Mouse (Mus musculus): ENCODE measurements around the gene Ptpn4.

Ptpn4 gene

GRCm38 (mm10) chr1:119807707-119808106 is 29.7 kb downstream of the Ptpn4 start:
- DNase-seq (ENCODE audit: extremely low read depth, low read depth): peak; percentile 7

GRCm38 (mm10) chr1:119805984-119806383 is 31.4 kb downstream of the Ptpn4 start:
- DNase-seq (ENCODE audit: extremely low read depth, low read depth): no peak

GRCm38 (mm10) chr1:119804586-119804985 is 32.8 kb downstream of the Ptpn4 start:
- peak; percentile 17 for DNase-seq (ENCODE audit: extremely low read depth, low read depth)

- DNase-seq (ENCODE audit: extremely low read depth, low read depth): no peak
Measured at GRCm38 (mm10) chr1:119795174-119795573, 42.2 kb downstream of the Ptpn4 start.

- DNase-seq (ENCODE audit: extremely low read depth, low read depth): no peak
Measured at GRCm38 (mm10) chr1:119794342-119794741, 43.1 kb downstream of the Ptpn4 start.

- DNase-seq (ENCODE audit: extremely low read depth, low read depth): no peak
Measured at GRCm38 (mm10) chr1:119790616-119791015, 46.8 kb downstream of the Ptpn4 start.

GRCm38 (mm10) chr1:119775915-119776314 is 61.5 kb downstream of the Ptpn4 start:
- no peak for DNase-seq (ENCODE audit: extremely low read depth, low read depth)

GRCm38 (mm10) chr1:119735692-119736091 is 101.7 kb downstream of the Ptpn4 start:
- DNase-seq (ENCODE audit: extremely low read depth, low read depth): no peak

GRCm38 (mm10) chr1:119734801-119735200 is 102.6 kb downstream of the Ptpn4 start:
- DNase-seq (ENCODE audit: extremely low read depth, low read depth): no peak

GRCm38 (mm10) chr1:119731166-119731565 is 106.2 kb downstream of the Ptpn4 start:
- DNase-seq (ENCODE audit: extremely low read depth, low read depth): no peak

GRCm38 (mm10) chr1:119713017-119713416 is 124.4 kb downstream of the Ptpn4 start:
- no peak for DNase-seq (ENCODE audit: extremely low read depth, low read depth)

- peak; percentile 15 for DNase-seq (ENCODE audit: extremely low read depth, low read depth)
Measured at GRCm38 (mm10) chr1:119706471-119707217, 130.8 kb downstream of the Ptpn4 start.

GRCm38 (mm10) chr1:119696860-119697259 is 140.6 kb downstream of the Ptpn4 start:
- DNase-seq (ENCODE audit: extremely low read depth, low read depth): no peak

- peak; percentile 26 for DNase-seq (ENCODE audit: extremely low read depth, low read depth)
Measured at GRCm38 (mm10) chr1:119685773-119686558, 151.4 kb downstream of the Ptpn4 start.

- DNase-seq (ENCODE audit: extremely low read depth, low read depth): no peak
Measured at GRCm38 (mm10) chr1:119681663-119682213, 155.7 kb downstream of the Ptpn4 start.

- no peak for DNase-seq (ENCODE audit: extremely low read depth, low read depth)
Measured at GRCm38 (mm10) chr1:119674984-119675383, 162.4 kb downstream of the Ptpn4 start.

- DNase-seq (ENCODE audit: extremely low read depth, low read depth): no peak
Measured at GRCm38 (mm10) chr1:119666904-119667303, 170.5 kb downstream of the Ptpn4 start.

GRCm38 (mm10) chr1:119654307-119654706 is 183.1 kb downstream of the Ptpn4 start:
- DNase-seq (ENCODE audit: extremely low read depth, low read depth): no peak

- DNase-seq (ENCODE audit: extremely low read depth, low read depth): no peak
Measured at GRCm38 (mm10) chr1:119650386-119650785, 187.0 kb downstream of the Ptpn4 start.

GRCm38 (mm10) chr1:119649627-119650026 is 187.8 kb downstream of the Ptpn4 start:
- no peak for DNase-seq (ENCODE audit: extremely low read depth, low read depth)

GRCm38 (mm10) chr1:119648205-119649111 is 189.0 kb downstream of the Ptpn4 start, which contains the start of gene Epb41l5:
Epb41l5 (minus strand) TSS chr1:119649000.
- DNase-seq (ENCODE audit: extremely low read depth, low read depth): peak; percentile 64

Measured in MEL-GATA-1-ER (cell line).